Mouse (Mus musculus) left cerebral cortex, postnatal 14 days (tissue): Measurements from ENCODE around the gene Csnka2ip. TPM values are rescaled to one million over a fixed set of nuclear protein-coding genes. Genes with fewer than 3 reads are reported as not detected.

Source experiments
- total RNA-seq, 2 experiments: library from RNA; stranded (reverse); gene quantifications; 2 replicates each; pipeline ENCODE4 v1.2.3; 2021

The Csnka2ip gene
- total RNA-seq, 2 experiments from 2014 or later: 0.90 to 0.97 TPM

Other genes starting within 250 kb of the Csnka2ip start
- 10 to 100 TPM; 19.9 to 21.3 TPM for gene 4930453N24Rik, start 168.8 kb upstream of the Csnka2ip start, total RNA-seq
- gene Zfp654, start 249.2 kb upstream of the Csnka2ip start, total RNA-seq: 10 to 100 TPM; 13.5 to 13.8 TPM
- 10 to 100 TPM; 55.4 to 58.3 TPM for gene Cggbp1, start 249.6 kb upstream of the Csnka2ip start, total RNA-seq